Mouse (Mus musculus) midbrain, postnatal 0 days (tissue): ENCODE measurements around the gene Grk3. TPM values are rescaled to one million over a fixed set of nuclear protein-coding genes. Genes with fewer than 3 reads are reported as not detected.

Experiments
- ATAC-seq: fragments of 200-750 bp; cut with Nextera tagmentation; 2 replicates; pipeline ENCODE4 v1.8.0; 2017; ENCODE audit warnings: moderate number of reproducible peaks, mild to moderate bottlenecking, moderate TSS enrichment, moderate library complexity; ENCODE audit not compliant: low FRiP score
- DNase-seq: peaks from one replicate; pipeline ENCODE4 v3.0.0-alpha.2; 2015; ENCODE audit warnings: low spot score
- H3K27ac ChIP-seq: fragments of 300-500 bp; sonication (generic); 2 replicates; pipeline ENCODE4 v1.5.1; 2014; ENCODE audit warnings: low read depth, mild to moderate bottlenecking, low read length, mixed read lengths
- H3K27me3 ChIP-seq: fragments of 300-500 bp; sonication (generic); 2 replicates; pipeline ENCODE4 v1.6.1; 2014; ENCODE audit warnings: low read length, control low read depth, mixed read lengths; ENCODE audit not compliant: insufficient read depth
- H3K36me3 ChIP-seq: fragments of 300-500 bp; sonication (generic); 2 replicates; pipeline ENCODE4 v1.6.1; 2014; ENCODE audit warnings: low read length, control low read depth, mixed read lengths; ENCODE audit not compliant: insufficient read depth
- H3K4me1 ChIP-seq: fragments of 300-500 bp; sonication (generic); 2 replicates; pipeline ENCODE4 v1.6.1; 2014; ENCODE audit warnings: mild to moderate bottlenecking, control low read depth, antibody characterized with exemption, low read length, mixed read lengths; ENCODE audit not compliant: insufficient read depth
- H3K4me2 ChIP-seq: fragments of 300-500 bp; sonication (generic); 2 replicates; pipeline ENCODE4 v1.6.1; 2014; ENCODE audit warnings: low read depth, mild to moderate bottlenecking, low read length, mixed read lengths; ENCODE audit not compliant: poor library complexity, severe bottlenecking
- H3K4me3 ChIP-seq: fragments of 300-500 bp; sonication (generic); 2 replicates; pipeline ENCODE4 v1.5.1; 2014; ENCODE audit warnings: low read depth, mild to moderate bottlenecking, low read length, moderate library complexity
- H3K9ac ChIP-seq: fragments of 300-500 bp; sonication (generic); replicated peaks from 2 replicates; pipeline ENCODE4 v1.6.1; 2014; ENCODE audit warnings: mild to moderate bottlenecking, low read length, moderate library complexity, mixed read lengths; ENCODE audit not compliant: poor library complexity, severe bottlenecking
- H3K9me3 ChIP-seq: fragments of 300-500 bp; sonication (generic); 2 replicates; pipeline ENCODE4 v1.6.1; 2016; ENCODE audit warnings: low read length, control low read depth
- CTCF ChIP-seq: IDR thresholded peaks from 2 replicates; pipeline ENCODE4 v1.5.1; 2016; ENCODE audit warnings: antibody characterized with exemption, mild to moderate bottlenecking
- WGBS: fragments of 180-500 bp; shearing (Covaris S2); extraction: QIAGEN DNeasy Blood & Tissue Kit; methylation state at CpG from one replicate; pipeline ENCODE4 v1.1.7; 2014; 5-methylcytosine and 5-hydroxymethylcytosine counted together
- polyA plus RNA-seq: library from polyadenylated mRNA; unstranded; fragments of >200 nt; fragmentation: Nextera tagmentation; extraction: Ambion mirVana; gene quantifications from 2 replicates; pipeline ENCODE4 v1.2.1, GENCODE M21; 2015
- total RNA-seq: library from RNA; depleted of rRNA; stranded (reverse); fragments of >200 nt; gene quantifications from 2 replicates; pipeline ENCODE4 v1.2.3, GENCODE M21; 2014; rRNA removed

Grk3 gene
- total RNA-seq (48.4 and 73.0 TPM in 2 replicates), polyA plus RNA-seq (15.2 and 21.1 TPM in 2 replicates)

DNA sequence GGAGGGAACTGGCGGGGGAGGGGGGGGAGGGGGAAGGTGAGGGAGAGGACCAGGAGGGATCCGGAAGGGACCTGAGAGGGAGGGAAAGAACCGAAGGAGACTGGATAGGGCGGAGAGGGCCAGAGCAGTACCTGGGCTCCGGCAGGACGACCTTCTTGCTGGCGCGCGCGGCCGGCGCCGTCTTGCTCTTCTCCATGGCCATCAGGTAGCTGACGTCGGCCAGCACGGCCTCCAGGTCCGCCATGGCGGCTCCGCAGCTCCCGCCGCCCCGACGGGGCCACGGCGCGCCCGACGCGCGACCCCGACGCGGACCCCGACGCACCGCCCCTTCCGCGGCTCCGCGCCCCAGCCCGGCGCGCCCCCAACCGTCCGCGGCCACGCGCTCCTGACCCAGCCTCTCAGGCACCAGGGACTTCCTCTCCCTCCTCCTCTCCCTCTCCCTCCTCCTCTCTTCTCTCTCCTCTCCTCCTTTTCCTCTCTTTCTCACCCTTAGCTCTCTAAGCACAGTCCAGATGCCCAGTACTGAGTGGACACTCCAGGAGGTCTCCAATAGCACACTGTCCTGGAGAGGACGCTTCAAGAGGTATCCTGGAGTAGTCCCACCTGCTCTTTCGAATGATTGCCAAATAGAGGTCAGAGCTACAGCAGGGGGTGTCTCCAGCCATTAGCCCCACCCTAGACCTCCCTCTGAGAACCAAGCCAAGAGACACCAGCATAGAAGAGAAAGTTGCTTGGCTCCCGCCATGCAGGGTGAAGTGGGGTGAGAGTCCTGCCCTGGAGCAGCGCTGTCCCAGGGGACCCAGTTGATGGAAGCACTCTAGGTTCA is at the start of gene Grk3:
TSS of gene Grk3 (minus strand) at position 556 of the 826 bp plus-strand sequence.
- no peaks in the 10 kb centered on the region for H3K9me3 ChIP-seq
- H3K9ac ChIP-seq: peak within 1 kb of the TSS; percentile 76
- peak within 1 kb of the TSS; percentile 65 for H3K27ac ChIP-seq
- ATAC-seq (peak; percentile 78), DNase-seq (peak; percentile 75)
- TF ChIP-seq CTCF: no peak
- H3K27me3 ChIP-seq: no peaks in the 10 kb centered on the region
- 10% methylated on average over 19 of the region's 52 CpGs for WGBS
- H3K4me1 ChIP-seq: peaks cover 16% of the 10 kb centered on the region; the same call in 1 of the 2 replicates
- H3K36me3 ChIP-seq: no peaks in the 10 kb centered on the region
- H3K4me3 ChIP-seq: peak within 1 kb of the TSS; percentile 63
- peak within 1 kb of the TSS; percentile 76 for H3K4me2 ChIP-seq

DNA sequence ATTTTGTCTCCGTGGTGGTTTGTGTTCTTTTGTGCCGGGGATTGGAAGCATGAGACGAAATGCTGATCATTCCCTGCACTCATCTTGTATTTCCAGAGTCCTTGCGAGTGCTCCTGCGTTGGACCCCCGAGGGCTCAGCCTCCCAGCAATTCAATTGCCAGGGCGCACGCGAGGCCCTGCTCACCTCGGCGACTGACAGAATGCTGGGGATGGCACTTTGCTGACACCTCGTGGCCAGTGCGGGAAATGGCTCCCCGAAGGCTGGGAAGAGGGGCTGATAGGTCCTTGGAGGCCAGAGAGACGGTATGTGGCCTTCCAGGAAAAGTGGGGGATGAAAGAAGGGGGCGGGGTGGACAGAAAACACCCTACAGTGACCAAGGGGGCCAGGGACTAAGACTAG is 38.7 kb upstream of the Grk3 start:
- no peak overlapping the region for H3K4me2 ChIP-seq
- H3K4me3 ChIP-seq: no peak overlapping the region
- no peak overlapping the region for H3K27ac ChIP-seq
- no peaks in the 10 kb centered on the region for H3K36me3 ChIP-seq
- peaks cover 3% of the 10 kb centered on the region; the same call in 1 of the 2 replicates for H3K4me1 ChIP-seq
- ATAC-seq: peak; percentile 52; the same call in 1 of the 2 replicates
- H3K9me3 ChIP-seq: no peaks in the 10 kb centered on the region
- no peaks in the 10 kb centered on the region for H3K27me3 ChIP-seq
- 4% methylated on average over 16 of the region's 16 CpGs for WGBS
- DNase-seq: peak; percentile 81
- peak; percentile 100 for TF ChIP-seq CTCF
- H3K9ac ChIP-seq: no peak overlapping the region

DNA sequence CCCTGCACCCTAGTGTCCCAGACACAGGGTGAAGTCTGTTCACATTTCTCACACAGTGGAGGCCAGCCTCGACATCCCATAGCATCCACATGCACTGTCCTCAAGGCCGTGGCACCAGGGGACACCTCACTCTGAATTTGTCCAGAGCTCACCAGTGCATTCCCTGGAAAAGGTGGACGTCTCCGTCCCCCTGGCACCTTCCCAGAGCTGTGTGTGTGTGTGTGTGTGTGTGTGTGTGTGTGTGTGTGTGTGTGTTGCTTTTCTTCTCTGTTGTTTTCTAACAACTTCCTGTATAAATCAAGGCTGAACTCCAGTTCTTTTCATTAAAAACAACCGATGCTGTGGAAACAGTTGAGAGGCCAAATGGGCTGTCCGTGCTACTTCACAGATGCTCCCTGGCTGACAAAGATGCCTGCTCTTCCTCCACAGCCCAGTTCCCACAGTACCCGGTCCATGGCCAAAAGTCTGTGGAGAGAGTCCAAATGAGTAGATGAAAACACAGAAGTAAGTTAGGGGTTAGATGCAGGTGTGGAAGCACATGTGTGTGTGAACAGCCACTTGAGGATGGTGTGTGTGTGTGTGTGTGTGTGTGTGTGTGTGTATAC is 35.1 kb upstream of the Grk3 start:
- Histone ChIP-seq H3K4me3 (no peak overlapping the region), H3K27ac (no peak overlapping the region), H3K4me2 (no peak overlapping the region), H3K9ac (no peak overlapping the region), H3K4me1 (peaks cover 3% of the 10 kb centered on the region; the same call in 1 of the 2 replicates), H3K9me3 (no peaks in the 10 kb centered on the region), H3K27me3 (no peaks in the 10 kb centered on the region), H3K36me3 (no peaks in the 10 kb centered on the region)
- ATAC-seq (no peak), DNase-seq (peak; percentile 42)
- no peak for TF ChIP-seq CTCF
- WGBS: 70% methylated on average over 7 of the region's 7 CpGs

- H3K4me2 ChIP-seq: no peak overlapping the region
- no peak overlapping the region for H3K9ac ChIP-seq
- H3K36me3 ChIP-seq: no peaks in the 10 kb centered on the region
- DNase-seq: peak; percentile 40
- H3K27ac ChIP-seq: 0 out of 2 replicates have a peak overlapping the region, but pooled peaks have one; percentile 13
- H3K4me3 ChIP-seq: no peak overlapping the region
- no peak for ATAC-seq
- no peaks in the 10 kb centered on the region for H3K27me3 ChIP-seq
- no peaks in the 10 kb centered on the region for H3K9me3 ChIP-seq
- H3K4me1 ChIP-seq: peaks cover 3% of the 10 kb centered on the region; the same call in 1 of the 2 replicates
- no peak for TF ChIP-seq CTCF
These were observed 34.3 kb upstream of the Grk3 start for GRCm38 (mm10) chr5:113049876-113050275.

DNA sequence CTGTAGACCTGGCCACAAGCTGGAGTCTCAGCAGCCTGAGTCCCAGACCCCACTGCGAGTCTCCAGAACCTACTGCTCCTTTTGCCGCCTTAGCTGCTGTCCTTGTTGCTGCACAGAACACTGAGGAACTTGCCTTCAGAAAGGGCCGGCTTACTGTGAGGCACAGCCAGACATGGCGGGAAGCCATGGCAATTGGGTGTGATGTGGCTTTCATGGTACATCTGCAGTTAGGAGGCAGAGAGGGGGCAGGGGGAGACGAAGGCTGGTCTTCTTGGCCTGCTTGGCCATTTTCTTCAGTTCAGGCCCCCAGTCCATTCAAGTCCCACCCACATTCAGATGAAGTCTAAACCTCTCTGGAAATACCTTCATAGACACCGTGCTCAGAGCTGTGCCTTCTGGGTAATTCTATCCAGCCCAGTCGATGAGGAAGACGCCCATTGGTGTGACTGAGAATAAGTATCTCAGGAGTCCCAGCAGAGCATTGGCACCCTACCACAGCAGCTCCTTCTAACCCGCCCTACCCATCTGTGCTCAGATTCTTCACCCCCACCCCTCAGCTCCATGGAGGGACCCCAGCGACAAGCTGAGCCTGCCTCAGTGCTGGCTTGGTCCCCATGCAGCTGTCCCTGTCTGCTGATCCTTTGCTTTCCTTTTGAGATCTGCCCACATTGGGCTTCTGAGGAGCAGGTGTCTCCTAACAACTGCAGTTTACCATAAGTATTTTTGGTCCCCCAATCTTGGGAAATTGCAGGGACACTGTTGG is 30.1 kb upstream of the Grk3 start:
- H3K4me3 ChIP-seq: no peak overlapping the region
- peak overlapping the region; percentile 6; the same call in 1 of the 2 replicates for H3K27ac ChIP-seq
- H3K4me2 ChIP-seq: no peak overlapping the region
- peak; percentile 70 for DNase-seq
- H3K36me3 ChIP-seq: no peaks in the 10 kb centered on the region
- ATAC-seq: peak; percentile 57; the same call in 1 of the 2 replicates
- H3K9ac ChIP-seq: no peak overlapping the region
- H3K9me3 ChIP-seq: no peaks in the 10 kb centered on the region
- no peaks in the 10 kb centered on the region for H3K27me3 ChIP-seq
- WGBS: 79% methylated on average over 10 of the region's 10 CpGs
- TF ChIP-seq CTCF: no peak
- peaks cover 3% of the 10 kb centered on the region; the same call in 1 of the 2 replicates for H3K4me1 ChIP-seq
